Mouse (Mus musculus) mouse embryonic stem cell (cell line): ENCODE results near the gene Mast4.

ENCODE experiments used
- in situ Hi-C, 2 experiments: fragments of 300-500 bp; cut with MboI; formaldehyde crosslinking; loops; 1 replicate in 1 of 2; 3 replicates in 1 of 2; pipeline ENCODE4 v1.14.3; 2019 to 2020; ENCODE audit warnings: low sequenced_read_pairs in 2 of 2, low pct_unique_long_range_greater_than_20kb in 1 of 2, mixed read lengths in 1 of 2; ENCODE audit not compliant: unreplicated experiment in 1 of 2

Mast4 gene

GRCm38 (mm10) chr13:103096346-103097150 is 237.7 kb downstream of the Mast4 start:
- in situ Hi-C loops, result loop anchor here in 1 of 2 experiments (25.0 kb wide), 1 partner anchor 409 kb away; the partner anchor contains the start of gene Cd180

- in situ Hi-C loops, result loop anchor here in 1 of 2 experiments (25.0 kb wide), 1 partner anchor 408 kb away; the partner anchor contains the start of gene Cd180
Observed at GRCm38 (mm10) chr13:103095491-103095890, 238.8 kb downstream of the Mast4 start.

- in situ Hi-C loops, result loop anchor here in 1 of 2 experiments (25.0 kb wide), 1 partner anchor 407 kb away; the partner anchor contains the start of gene Cd180
Observed at GRCm38 (mm10) chr13:103094595-103094994, 239.7 kb downstream of the Mast4 start.

GRCm38 (mm10) chr13:103093713-103094112 is 240.6 kb downstream of the Mast4 start:
- in situ Hi-C loops, result loop anchor here in 1 of 2 experiments (25.0 kb wide), 1 partner anchor 406 kb away; the partner anchor contains the start of gene Cd180

- in situ Hi-C loops, result loop anchor here in 1 of 2 experiments (25.0 kb wide), 1 partner anchor 398 kb away; the partner anchor contains the start of gene Cd180
Observed at GRCm38 (mm10) chr13:103085540-103086121, 248.7 kb downstream of the Mast4 start.

GRCm38 (mm10) chr13:103082891-103083290 is 251.4 kb downstream of the Mast4 start:
- in situ Hi-C loops, result loop anchor here in 1 of 2 experiments (25.0 kb wide), 1 partner anchor 396 kb away; the partner anchor contains the start of gene Cd180

- in situ Hi-C loops, result loop anchor here in 1 of 2 experiments (25.0 kb wide), 1 partner anchor 393 kb away; the partner anchor contains the start of gene Cd180
Observed at GRCm38 (mm10) chr13:103079806-103080205, 254.5 kb downstream of the Mast4 start.

- in situ Hi-C loops, result loop anchor here in 1 of 2 experiments (25.0 kb wide), 1 partner anchor 392 kb away; the partner anchor contains the start of gene Cd180
Observed at GRCm38 (mm10) chr13:103078815-103079214, 255.5 kb downstream of the Mast4 start.

GRCm38 (mm10) chr13:103073461-103073860 is 260.8 kb downstream of the Mast4 start:
- in situ Hi-C loops, result no loop called here

GRCm38 (mm10) chr13:103071783-103072182 is 262.5 kb downstream of the Mast4 start:
- in situ Hi-C loops, result no loop called here

- in situ Hi-C loops, result no loop called here
Observed at GRCm38 (mm10) chr13:103067581-103068166, 266.6 kb downstream of the Mast4 start.

- in situ Hi-C loops, result no loop called here
Observed at GRCm38 (mm10) chr13:103065437-103065836, 268.9 kb downstream of the Mast4 start.

GRCm38 (mm10) chr13:103061680-103062079 is 272.6 kb downstream of the Mast4 start:
- in situ Hi-C loops, result no loop called here

GRCm38 (mm10) chr13:103059995-103060652 is 274.2 kb downstream of the Mast4 start:
- in situ Hi-C loops, result no loop called here

GRCm38 (mm10) chr13:103056451-103056850 is 277.8 kb downstream of the Mast4 start:
- in situ Hi-C loops, result no loop called here

GRCm38 (mm10) chr13:103052661-103053060 is 281.6 kb downstream of the Mast4 start:
- in situ Hi-C loops, result no loop called here

- in situ Hi-C loops, result no loop called here
Observed at GRCm38 (mm10) chr13:103048954-103049353, 285.3 kb downstream of the Mast4 start.

GRCm38 (mm10) chr13:103043692-103044091 is 290.6 kb downstream of the Mast4 start:
- in situ Hi-C loops, result no loop called here
